Mouse (Mus musculus) monocyte, adult 2 months (primary cell): ENCODE data around the gene Rtel1.

Source experiments
- DNase-seq, 2 experiments: peaks; one replicate each; pipeline ENCODE4 v3.0.0; 2022; ENCODE audit warnings: low spot score in 2 of 2, low read depth in 1 of 2

Gene Rtel1

GRCm38 (mm10) chr2:181319248-181320102 is at the start of gene Rtel1:
Rtel1 (plus strand) TSS chr2:181319739.
- DNase-seq, result peak; percentile 54 to 58

GRCm38 (mm10) chr2:181272092-181272491 is 47.4 kb upstream of the Rtel1 start:
- DNase-seq, result no peak

- no peak for DNase-seq
These were observed 45.7 kb upstream of the Rtel1 start for GRCm38 (mm10) chr2:181273829-181274228.

GRCm38 (mm10) chr2:181274639-181275038 is 44.9 kb upstream of the Rtel1 start:
- no peak for DNase-seq

- DNase-seq, result no peak
These were observed 42.8 kb upstream of the Rtel1 start for GRCm38 (mm10) chr2:181276766-181277165.

GRCm38 (mm10) chr2:181277866-181278265 is 41.7 kb upstream of the Rtel1 start:
- DNase-seq, result no peak

- no peak for DNase-seq
These were observed 39.6 kb upstream of the Rtel1 start for GRCm38 (mm10) chr2:181279968-181280367.

- no peak for DNase-seq
These were observed 32.8 kb upstream of the Rtel1 start for GRCm38 (mm10) chr2:181286629-181287337.

GRCm38 (mm10) chr2:181287338-181287957 is 32.1 kb upstream of the Rtel1 start:
- peak; percentile 23 to 64 for DNase-seq

- DNase-seq, result peak; percentile 71 to 86
These were observed 31.6 kb upstream of the Rtel1 start, which contains the start of gene Gmeb2 for GRCm38 (mm10) chr2:181287958-181288350. Gmeb2 (minus strand) TSS chr2:181288035.

- DNase-seq, result no peak
These were observed 30.8 kb upstream of the Rtel1 start for GRCm38 (mm10) chr2:181288691-181289090.

GRCm38 (mm10) chr2:181290937-181291336 is 28.6 kb upstream of the Rtel1 start:
- no peak for DNase-seq

- DNase-seq, result no peak
These were observed 17.5 kb upstream of the Rtel1 start for GRCm38 (mm10) chr2:181302041-181302440.

GRCm38 (mm10) chr2:181304944-181305343 is 14.6 kb upstream of the Rtel1 start:
- no peak for DNase-seq

- DNase-seq, result peak in 1 of 2 experiments; percentile 30
These were observed 12.3 kb upstream of the Rtel1 start for GRCm38 (mm10) chr2:181307144-181307804.

GRCm38 (mm10) chr2:181312435-181312834 is 7.1 kb upstream of the Rtel1 start:
- no peak for DNase-seq

- DNase-seq, result no peak
These were observed 6.6 kb upstream of the Rtel1 start for GRCm38 (mm10) chr2:181313006-181313343.

GRCm38 (mm10) chr2:181313344-181314079 is 6.0 kb upstream of the Rtel1 start:
- DNase-seq, result no peak

- no peak for DNase-seq
These were observed 5.3 kb upstream of the Rtel1 start, which contains the start of gene Stmn3 for GRCm38 (mm10) chr2:181314080-181314810. Stmn3 (minus strand) TSS chr2:181314500.

- DNase-seq, result no peak
These were observed 562 bp downstream of the Rtel1 start for GRCm38 (mm10) chr2:181320103-181320499.
